Mouse (Mus musculus): ENCODE results near the gene Fkbp6.

- no peak for TF ChIP-seq CTCF (IDR thresholded peaks at IDR 0.05; ENCODE audit: borderline replicate concordance, extremely low read depth, insufficient read depth, insufficient read length)
- no peak for TF ChIP-seq POLR2A (IDR thresholded peaks at IDR 0.05; ENCODE audit: borderline replicate concordance, extremely low read depth, insufficient read depth, insufficient read length, poor library complexity, severe bottlenecking)
Observed at GRCm38 (mm10) chr5:135264548-135264947, 85.3 kb downstream of the Fkbp6 start.

Measured in brain, embryonic 14.5 days (tissue).